ENCODE assay signal across 7 mouse cellular contexts in the genomic region with DNA sequence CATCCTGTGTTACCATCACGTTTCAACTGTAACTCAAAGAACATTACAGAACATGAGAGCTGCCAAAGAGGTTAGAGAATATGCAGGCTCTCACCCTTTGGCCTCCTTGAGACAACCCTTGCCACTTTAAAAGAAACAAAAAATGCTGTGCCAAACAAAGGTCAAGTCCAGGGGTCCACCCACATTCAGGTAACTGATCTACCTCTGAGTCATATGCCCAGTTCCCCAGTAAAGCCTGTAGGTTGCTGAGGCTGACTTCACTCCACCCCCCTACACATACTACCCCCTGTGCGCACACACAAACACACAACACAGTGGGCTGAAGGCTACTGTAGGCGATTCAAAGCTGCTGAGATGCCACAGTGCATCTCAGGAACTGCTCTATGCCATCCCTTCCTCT. TPM values are rescaled to one million over a fixed set of nuclear protein-coding genes. Genes with fewer than 3 reads are reported as not detected.
A peak's percentile ranks its signal among the peaks of the same experiment; 100 is the strongest.
DNase-seq lines count a peak whose midpoint lies in the region; ATAC-seq and TF ChIP-seq lines count a peak whose summit lies in the region.

No protein-coding gene starts in this region.

- no peak overlapping the region for H3K4me2 ChIP-seq in lung, postnatal 0 days (replicated peaks; ENCODE audit: low read depth, low read length)
- peak overlapping the region; percentile 98; the same call in 1 of the 2 replicates for H3K4me2 ChIP-seq in forebrain, embryonic 14.5 days (ENCODE audit: low read length)
- H3K4me2 ChIP-seq in stomach, embryonic 15.5 days = peak overlapping the region; percentile 84; the same call in 1 of the 2 replicates

- no peaks in the 10 kb centered on the region for H3K9me3 ChIP-seq in lung, postnatal 0 days (ENCODE audit: low read length)
- H3K9me3 ChIP-seq in forebrain, embryonic 14.5 days (replicated peaks; ENCODE audit: control insufficient read depth, low read length) = no peaks in the 10 kb centered on the region
- no peaks in the 10 kb centered on the region for H3K9me3 ChIP-seq in limb, embryonic 10.5 days (replicated peaks)
- no peaks in the 10 kb centered on the region for H3K9me3 ChIP-seq in stomach, embryonic 15.5 days

- H3K4me1 ChIP-seq in lung, postnatal 0 days (ENCODE audit: insufficient read depth, low read depth, low read length) = peaks cover 5% of the 10 kb centered on the region; the same call in 1 of the 2 replicates
- H3K4me1 ChIP-seq in forebrain, embryonic 14.5 days (ENCODE audit: control insufficient read depth, insufficient read depth, low read length) = peaks cover 11% of the 10 kb centered on the region
- H3K4me1 ChIP-seq in limb, embryonic 10.5 days = peaks cover 27% of the 10 kb centered on the region
- H3K4me1 ChIP-seq in stomach, embryonic 15.5 days = peaks cover 3% of the 10 kb centered on the region

- DNase-seq in lung, postnatal 0 days (ENCODE audit: low spot score) = no peak
- DNase-seq in lung, adult 18-20 months = no peak
- no peak for DNase-seq in forebrain, embryonic 14.5 days (ENCODE audit: low spot score)
- DNase-seq in limb, embryonic 10.5 days (ENCODE audit: low spot score) = no peak
- no peak for DNase-seq in ovary, adult 18-20 months (ENCODE audit: low spot score)
- no peak for DNase-seq in right cerebral cortex, postnatal 4 days

- no peak for ATAC-seq in lung, postnatal 0 days
- no peak for ATAC-seq in forebrain, embryonic 14.5 days
- ATAC-seq in stomach, embryonic 15.5 days (ENCODE audit: insufficient read depth, low FRiP score, low read depth) = no peak

- no peak overlapping the region for H3K4me3 ChIP-seq in lung, postnatal 0 days (ENCODE audit: low read depth, low read length)
- H3K4me3 ChIP-seq in forebrain, embryonic 14.5 days (ENCODE audit: low read depth, low read length) = no peak overlapping the region
- H3K4me3 ChIP-seq in limb, embryonic 10.5 days = peak overlapping the region; percentile 98
- H3K4me3 ChIP-seq in stomach, embryonic 15.5 days (replicated peaks) = 0 out of 2 replicates have a peak overlapping the region, but pooled peaks have one; percentile 1

- no peaks in the 10 kb centered on the region for H3K27me3 ChIP-seq in lung, postnatal 0 days (replicated peaks; ENCODE audit: insufficient read depth, low read length)
- no peaks in the 10 kb centered on the region for H3K27me3 ChIP-seq in forebrain, embryonic 14.5 days (replicated peaks; ENCODE audit: control insufficient read depth, insufficient read depth, low read length)
- H3K27me3 ChIP-seq in limb, embryonic 10.5 days (ENCODE audit: low read depth, poor library complexity, severe bottlenecking) = no peaks in the 10 kb centered on the region
- no peaks in the 10 kb centered on the region for H3K27me3 ChIP-seq in stomach, embryonic 15.5 days (replicated peaks)

- no peak for TF ChIP-seq EP300 in lung, postnatal 0 days (IDR thresholded peaks at IDR 0.05)

- TF ChIP-seq CTCF in lung, postnatal 0 days (IDR thresholded peaks at IDR 0.05) = no peak

- H3K9ac ChIP-seq in lung, postnatal 0 days (replicated peaks; ENCODE audit: low read depth) = 0 out of 2 replicates have a peak overlapping the region, but pooled peaks have one; percentile 74
- no peak overlapping the region for H3K9ac ChIP-seq in forebrain, embryonic 14.5 days (ENCODE audit: low read length)
- H3K9ac ChIP-seq in stomach, embryonic 15.5 days = no peak overlapping the region

- H3K36me3 ChIP-seq in lung, postnatal 0 days (ENCODE audit: insufficient read depth, low read length) = peaks cover 32% of the 10 kb centered on the region
- peaks cover 76% of the 10 kb centered on the region for H3K36me3 ChIP-seq in forebrain, embryonic 14.5 days (ENCODE audit: control insufficient read depth, insufficient read depth, low read length)
- peaks cover 77% of the 10 kb centered on the region for H3K36me3 ChIP-seq in limb, embryonic 10.5 days
- peaks cover 51% of the 10 kb centered on the region for H3K36me3 ChIP-seq in stomach, embryonic 15.5 days

- H3K27ac ChIP-seq in lung, postnatal 0 days (ENCODE audit: low read length) = no peak overlapping the region
- no peak overlapping the region for H3K27ac ChIP-seq in forebrain, embryonic 14.5 days (ENCODE audit: low read depth, low read length)
- no peak overlapping the region for H3K27ac ChIP-seq in limb, embryonic 10.5 days
- no peak overlapping the region for H3K27ac ChIP-seq in stomach, embryonic 15.5 days

- 83% methylated on average over 3 of the region's 3 CpGs for WGBS in lung, postnatal 0 days
- WGBS in forebrain, embryonic 14.5 days = 87% methylated on average over 3 of the region's 3 CpGs
- WGBS in limb, embryonic 10.5 days = 91% methylated on average over 3 of the region's 3 CpGs
- WGBS in stomach, embryonic 15.5 days = 86% methylated on average over 3 of the region's 3 CpGs

RNA-seq across cellular contexts. Expression of a gene that starts 1.4 kb away (rescaled TPM):
- 75.3 and 85.5 TPM in 2 replicates for polyA plus RNA-seq in lung, postnatal 0 days (2015; fragmentation: Nextera tagmentation; extraction: Ambion mirVana)
- 149 and 152 TPM in 2 replicates for polyA plus RNA-seq in forebrain, embryonic 14.5 days (2014; fragmentation: Nextera tagmentation; extraction: Ambion mirVana)
- polyA plus RNA-seq in limb, embryonic 10.5 days (2016; fragmentation: Nextera tagmentation; extraction: Ambion mirVana) = 127 and 148 TPM in 2 replicates
- polyA plus RNA-seq in stomach, embryonic 15.5 days (2015; fragmentation: Nextera tagmentation; extraction: Ambion mirVana) = 103 TPM in 2 replicates

RNA-seq across cellular contexts. Expression of a gene that starts 1.4 kb away (rescaled TPM):
- 39.0 and 42.0 TPM in 2 replicates for polyA plus RNA-seq in lung, postnatal 0 days (2015; fragmentation: Nextera tagmentation; extraction: Ambion mirVana)
- 70.1 and 72.6 TPM in 2 replicates for polyA plus RNA-seq in forebrain, embryonic 14.5 days (2014; fragmentation: Nextera tagmentation; extraction: Ambion mirVana)
- 142 and 149 TPM in 2 replicates for polyA plus RNA-seq in limb, embryonic 10.5 days (2016; fragmentation: Nextera tagmentation; extraction: Ambion mirVana)
- polyA plus RNA-seq in stomach, embryonic 15.5 days (2015; fragmentation: Nextera tagmentation; extraction: Ambion mirVana) = 86.8 and 97.9 TPM in 2 replicates

RNA-seq across cellular contexts. Expression of a gene that starts 7.3 kb away (rescaled TPM):
- 7.4 and 9.3 TPM in 2 replicates for polyA plus RNA-seq in lung, postnatal 0 days (2015; fragmentation: Nextera tagmentation; extraction: Ambion mirVana)
- polyA plus RNA-seq in forebrain, embryonic 14.5 days (2014; fragmentation: Nextera tagmentation; extraction: Ambion mirVana) = 15.7 and 27.1 TPM in 2 replicates
- 41.4 and 42.1 TPM in 2 replicates for polyA plus RNA-seq in limb, embryonic 10.5 days (2016; fragmentation: Nextera tagmentation; extraction: Ambion mirVana)
- 23.5 and 25.9 TPM in 2 replicates for polyA plus RNA-seq in stomach, embryonic 15.5 days (2015; fragmentation: Nextera tagmentation; extraction: Ambion mirVana)

RNA-seq across cellular contexts. Expression of a gene that starts 21.3 kb away (rescaled TPM):
- 11.0 and 11.2 TPM in 2 replicates for polyA plus RNA-seq in lung, postnatal 0 days (2015; fragmentation: Nextera tagmentation; extraction: Ambion mirVana)
- 13.9 and 16.2 TPM in 2 replicates for polyA plus RNA-seq in forebrain, embryonic 14.5 days (2014; fragmentation: Nextera tagmentation; extraction: Ambion mirVana)
- 30.6 and 35.3 TPM in 2 replicates for polyA plus RNA-seq in limb, embryonic 10.5 days (2016; fragmentation: Nextera tagmentation; extraction: Ambion mirVana)
- polyA plus RNA-seq in stomach, embryonic 15.5 days (2015; fragmentation: Nextera tagmentation; extraction: Ambion mirVana) = 17.2 and 17.4 TPM in 2 replicates

RNA-seq across cellular contexts. Expression of a gene that starts 27.0 kb away (rescaled TPM):
- polyA plus RNA-seq in lung, postnatal 0 days (2015; fragmentation: Nextera tagmentation; extraction: Ambion mirVana) = 9.9 and 10.9 TPM in 2 replicates
- polyA plus RNA-seq in forebrain, embryonic 14.5 days (2014; fragmentation: Nextera tagmentation; extraction: Ambion mirVana) = 0.22 and 1.1 TPM in 2 replicates
- 0.49 and 0.54 TPM in 2 replicates for polyA plus RNA-seq in limb, embryonic 10.5 days (2016; fragmentation: Nextera tagmentation; extraction: Ambion mirVana)
- polyA plus RNA-seq in stomach, embryonic 15.5 days (2015; fragmentation: Nextera tagmentation; extraction: Ambion mirVana) = 1.6 and 1.8 TPM in 2 replicates

Comparison
In these comparisons a context has a peak if more than half of its experiments do, and no peak if none do; other contexts are left out.
1. H3K4me3 ChIP-seq: peak in limb, embryonic 10.5 days (single experiment) and stomach, embryonic 15.5 days (single experiment); none in lung, postnatal 0 days (single experiment) and forebrain, embryonic 14.5 days (single experiment).